Mouse (Mus musculus): ENCODE results near the gene Senp7.

DNA sequence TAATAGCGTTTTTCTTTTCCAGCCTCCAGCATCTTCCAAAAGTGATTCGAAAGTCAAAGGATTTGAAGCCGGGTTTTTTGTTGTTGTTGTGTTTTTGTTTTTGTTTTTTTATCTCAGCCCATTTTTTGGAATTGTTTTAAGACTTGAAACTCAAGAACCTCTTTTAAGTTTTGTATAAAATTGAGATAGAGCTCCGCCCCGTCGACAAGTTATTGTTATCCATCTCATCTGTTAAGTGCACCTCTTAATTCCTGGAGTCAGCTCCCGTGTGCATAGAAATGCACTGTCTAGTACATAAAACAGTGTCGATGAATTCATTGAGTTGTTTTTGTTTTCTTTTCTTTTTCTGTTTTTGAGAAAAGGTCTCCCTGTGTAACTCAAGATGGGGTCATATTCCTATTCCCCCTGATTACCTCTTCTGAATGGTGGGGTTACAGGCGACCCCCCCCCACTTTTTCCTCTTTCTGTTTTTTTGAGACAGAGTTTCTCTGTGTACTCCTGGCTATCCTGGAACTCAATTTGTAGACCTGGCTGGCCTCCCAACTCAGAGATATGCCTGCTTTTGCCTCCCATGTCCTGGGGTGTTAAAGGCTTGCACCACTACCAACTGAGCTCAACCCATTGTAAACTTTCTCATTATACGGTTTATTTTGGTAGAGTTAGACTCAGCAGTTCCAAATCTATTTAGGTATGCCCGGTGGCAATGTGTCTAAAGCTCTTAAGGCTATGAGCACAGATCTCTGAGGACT is 28.2 kb downstream of the Senp7 start:
- TF ChIP-seq CTCF (IDR thresholded peaks at IDR 0.05; ENCODE audit: low read depth, low read length) (no peak), POLR2A (IDR thresholded peaks at IDR 0.05; ENCODE audit: extremely low read depth, insufficient read depth, low read length) (no peak)
